Mouse (Mus musculus) inflammation-experienced regulatory T-cells (primary cell): ENCODE measurements around the gene App. TPM values are rescaled to one million over a fixed set of nuclear protein-coding genes. Genes with fewer than 3 reads are reported as not detected.

ENCODE experiments used
- polyA plus RNA-seq, 2 experiments: library from polyadenylated mRNA; unstranded; fragments of 100-300 nt; shearing (Covaris generic); gene quantifications; one replicate each; pipeline ENCODE4 v1.2.1; 2017

App gene
- 1 to 10 TPM; 1.6 to 4.7 TPM for polyA plus RNA-seq

DNA sequence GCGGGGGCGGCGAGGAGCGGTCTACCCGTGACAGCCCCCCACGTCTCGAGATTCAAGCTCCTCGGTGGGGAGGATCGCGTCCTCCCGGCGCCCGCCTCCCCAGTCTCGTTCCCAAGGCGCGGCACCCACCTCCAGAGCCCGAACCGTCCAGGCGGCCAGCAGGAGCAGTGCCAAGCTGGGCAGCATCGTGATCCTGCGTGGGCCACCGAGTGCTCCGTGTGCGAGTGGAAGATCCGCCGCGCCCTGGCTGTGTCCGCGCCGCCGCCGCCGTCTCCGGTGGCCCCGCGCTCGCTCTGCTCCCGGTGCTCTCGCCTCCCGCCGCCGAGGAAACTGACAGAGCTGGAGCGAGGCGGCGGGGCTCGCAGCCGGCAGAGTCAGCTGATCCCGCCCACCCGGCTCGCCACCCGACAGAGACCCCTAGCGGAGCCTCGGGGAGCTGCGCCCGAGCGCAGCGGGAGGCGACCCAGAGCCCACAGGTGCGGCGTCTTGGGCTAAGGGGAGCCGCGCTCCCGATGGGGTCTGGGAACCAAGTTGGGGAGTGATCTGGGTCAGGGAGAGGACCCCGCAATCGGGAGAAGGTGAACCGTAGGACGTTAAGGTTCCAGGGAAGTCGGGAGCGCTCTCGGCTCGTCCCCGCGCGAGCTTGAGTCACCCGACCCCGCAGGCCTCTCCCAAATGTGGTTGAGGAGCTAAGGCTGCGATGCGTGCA, at the start of gene App:
Gene App (minus strand): TSS at position 394 of the 709 bp plus-strand sequence.

